Mouse (Mus musculus) lung, postnatal 0 days (tissue): ENCODE data around the gene Invs.

ENCODE experiments used
- CTCF ChIP-seq: IDR thresholded peaks from 2 replicates; pipeline ENCODE4 v1.5.1; 2016; ENCODE audit warnings: antibody characterized with exemption, mild to moderate bottlenecking
- EP300 ChIP-seq: IDR thresholded peaks from 2 replicates; pipeline ENCODE4 v1.6.1; 2016; ENCODE audit warnings: antibody characterized with exemption, mild to moderate bottlenecking, control low read depth

GRCm38 (mm10) chr4:48258045-48258444 is 21.5 kb upstream of the Invs start:
- no peak for TF ChIP-seq EP300
- TF ChIP-seq CTCF, result no peak
